Mouse (Mus musculus) lung, postnatal 14 days (tissue): ENCODE results near the gene Slc11a2.
"Not testable (repeated sequence)": the region's sequence is repeated elsewhere in the genome, so short reads cannot be mapped to it uniquely, and the experiment has no call there.

ENCODE experiments used
- DNase-seq: peaks from one replicate; pipeline ENCODE4 v3.0.0; 2021

Slc11a2 gene

DNA sequence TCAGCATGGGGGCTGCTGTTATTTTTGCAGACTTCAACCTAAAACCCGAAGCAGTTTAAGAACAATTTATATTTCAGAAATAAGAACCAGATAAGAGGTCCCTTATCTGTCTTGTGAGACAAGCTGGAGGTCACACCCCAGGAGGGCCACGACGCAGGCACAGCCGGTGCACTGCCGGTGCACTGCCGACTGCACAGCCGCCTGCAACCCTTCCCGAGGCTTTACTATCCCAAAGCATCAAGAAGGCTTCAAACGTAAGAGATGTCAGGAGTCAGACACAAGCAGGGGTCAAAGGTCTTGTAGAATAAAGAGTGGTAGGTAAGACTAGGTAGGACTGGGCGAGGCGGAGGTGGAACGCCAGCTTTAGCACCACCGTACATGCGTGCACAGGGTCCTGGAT is 22.5 kb downstream of the Slc11a2 start:
- DNase-seq, result no peak

DNA sequence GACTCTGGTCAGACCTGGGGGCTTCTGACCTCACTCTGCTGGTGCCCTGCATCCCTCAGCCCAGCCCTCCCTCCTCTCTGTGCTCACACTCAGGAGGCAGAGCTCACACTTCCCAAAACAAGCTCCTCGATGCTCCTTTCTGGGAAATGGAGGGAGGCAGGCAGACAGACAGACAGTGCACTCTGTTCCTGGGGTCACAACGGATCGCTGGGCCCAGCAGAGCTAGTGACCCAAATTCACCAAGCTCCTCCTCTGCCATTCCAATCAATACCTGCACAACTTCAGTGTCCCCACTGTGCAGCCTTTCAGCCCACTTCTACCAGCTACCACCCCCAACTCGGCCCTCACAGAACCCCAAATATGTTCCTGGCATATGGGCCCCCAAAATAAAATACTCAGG is 23.1 kb downstream of the Slc11a2 start:
- no peak for DNase-seq

DNA sequence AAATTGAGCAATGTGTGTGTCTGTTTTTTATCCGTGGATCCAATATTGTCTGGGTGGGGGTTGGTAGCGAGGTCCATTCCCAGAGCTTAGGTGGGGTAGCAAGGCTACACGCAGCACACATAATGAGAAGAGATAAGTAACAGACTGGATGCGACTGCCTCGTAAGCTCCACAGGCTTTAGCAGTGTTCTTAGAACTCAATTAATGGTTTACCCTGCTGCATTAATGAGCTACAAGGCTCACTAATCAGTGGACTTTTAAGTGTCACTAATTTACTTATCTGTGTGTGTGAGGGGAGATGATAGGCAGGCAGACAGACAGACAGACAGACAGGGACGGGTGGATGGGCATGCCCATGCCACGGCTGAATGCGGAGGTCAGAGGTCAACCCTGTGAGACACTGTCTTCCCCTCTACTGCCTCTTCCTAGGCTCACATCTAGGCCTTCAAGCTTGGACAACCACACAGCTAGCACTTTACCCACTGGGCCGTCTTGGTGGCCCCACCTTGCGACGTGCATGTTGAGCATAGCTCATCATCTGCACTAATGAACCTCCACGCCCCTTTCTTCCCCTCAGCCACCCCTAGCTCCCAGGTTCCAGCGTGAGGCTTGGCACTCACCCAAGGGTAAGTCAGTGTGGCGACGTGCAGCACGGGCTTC is 24.2 kb downstream of the Slc11a2 start:
- DNase-seq, result no peak

DNA sequence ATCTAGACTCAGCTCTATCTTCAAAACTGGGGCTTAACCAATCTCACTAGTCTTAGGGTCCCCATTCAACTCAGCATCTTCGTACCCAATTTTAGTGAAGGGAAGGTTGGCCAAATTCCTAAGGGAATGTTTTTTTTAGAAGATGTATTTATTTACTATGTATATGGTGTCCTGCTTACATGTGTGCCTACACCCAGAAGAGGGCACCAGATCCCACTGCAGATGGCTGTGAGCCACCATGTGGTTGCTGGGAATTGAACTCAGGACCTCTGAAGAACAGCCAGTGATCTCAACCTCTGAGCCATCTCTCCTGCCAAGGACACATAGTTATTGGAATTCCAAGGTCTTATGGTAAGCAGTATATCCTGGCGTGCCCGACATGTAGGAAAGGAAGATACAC is 29.3 kb downstream of the Slc11a2 start:
- DNase-seq, result no peak

DNA sequence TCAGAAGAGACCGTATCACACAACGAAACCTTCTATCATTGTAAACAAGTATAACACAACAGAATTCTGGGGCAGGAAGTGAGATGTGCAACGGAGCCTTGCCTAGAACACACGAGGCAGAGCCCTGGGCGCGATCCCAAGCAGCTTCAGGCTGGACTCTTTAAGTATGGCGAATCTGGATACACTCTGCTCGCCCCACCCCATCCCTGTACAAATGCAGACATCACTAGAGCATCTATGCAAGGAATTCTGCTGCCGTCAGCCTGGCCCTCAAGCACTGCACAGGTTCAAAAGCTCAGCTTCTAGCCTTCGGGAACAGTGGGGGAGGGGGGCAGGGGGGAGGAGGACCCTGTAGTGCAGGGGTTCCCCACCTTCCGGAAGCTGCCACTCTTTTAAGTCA is 31.9 kb downstream of the Slc11a2 start:
- no peak for DNase-seq

DNA sequence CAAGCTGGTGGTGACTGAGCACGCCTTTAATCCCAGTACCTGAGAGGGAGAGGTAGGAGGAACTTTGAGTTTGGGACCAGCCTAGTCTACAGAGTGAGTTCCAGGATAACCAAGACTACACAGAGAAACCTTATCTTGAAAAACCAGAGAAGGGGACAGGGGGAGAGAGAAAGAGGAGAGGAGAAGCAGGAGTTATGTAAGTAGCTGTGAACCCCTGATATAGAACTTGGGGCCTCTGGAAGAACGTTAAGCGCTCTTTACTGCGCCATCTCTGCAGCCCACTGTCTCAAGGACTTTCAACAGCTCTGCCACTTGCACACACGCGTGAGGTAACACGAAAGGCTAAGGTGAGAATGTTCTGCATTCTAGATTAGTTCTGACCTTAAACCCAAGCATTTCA is 33.3 kb downstream of the Slc11a2 start:
- no peak for DNase-seq

DNA sequence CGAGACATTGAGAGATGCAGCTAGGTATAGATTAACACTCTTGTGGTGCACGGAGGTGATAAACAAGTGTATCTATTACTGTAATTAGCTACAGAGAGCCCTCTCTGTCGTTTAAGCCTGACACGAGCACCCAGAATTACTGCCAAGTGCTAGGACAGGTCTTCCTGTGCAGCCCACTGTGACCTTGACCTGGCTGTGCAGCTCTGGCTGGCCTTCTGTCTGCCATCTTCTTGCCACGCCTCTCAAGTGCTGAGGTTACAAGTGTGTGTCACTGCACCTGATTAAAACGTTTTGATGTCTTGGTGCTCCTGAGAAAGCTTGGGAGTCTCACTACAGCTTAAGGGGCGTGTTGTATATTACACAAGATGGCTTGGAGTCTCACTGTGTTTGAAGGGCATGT is 33.8 kb downstream of the Slc11a2 start:
- no peak for DNase-seq

DNA sequence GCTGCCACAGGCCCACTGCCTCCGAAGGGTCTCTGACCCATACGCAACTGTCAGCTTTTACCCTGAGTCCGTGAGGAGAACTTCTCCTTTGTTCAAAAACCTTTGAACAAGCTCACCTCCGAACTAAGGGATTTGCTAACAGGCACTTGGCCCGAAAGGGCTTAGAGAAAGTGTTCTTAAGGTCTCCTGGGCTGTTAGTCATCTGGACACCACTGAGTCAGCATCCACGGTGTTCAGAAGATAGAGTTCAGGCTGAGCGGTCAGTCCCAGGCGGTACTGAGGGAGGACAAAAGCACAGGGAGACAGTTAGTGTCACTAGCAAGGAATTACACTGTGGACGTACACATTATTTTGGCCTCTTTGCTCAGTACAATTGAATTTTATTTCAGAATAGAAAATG is 36.0 kb downstream of the Slc11a2 start:
- DNase-seq, result no peak

DNA sequence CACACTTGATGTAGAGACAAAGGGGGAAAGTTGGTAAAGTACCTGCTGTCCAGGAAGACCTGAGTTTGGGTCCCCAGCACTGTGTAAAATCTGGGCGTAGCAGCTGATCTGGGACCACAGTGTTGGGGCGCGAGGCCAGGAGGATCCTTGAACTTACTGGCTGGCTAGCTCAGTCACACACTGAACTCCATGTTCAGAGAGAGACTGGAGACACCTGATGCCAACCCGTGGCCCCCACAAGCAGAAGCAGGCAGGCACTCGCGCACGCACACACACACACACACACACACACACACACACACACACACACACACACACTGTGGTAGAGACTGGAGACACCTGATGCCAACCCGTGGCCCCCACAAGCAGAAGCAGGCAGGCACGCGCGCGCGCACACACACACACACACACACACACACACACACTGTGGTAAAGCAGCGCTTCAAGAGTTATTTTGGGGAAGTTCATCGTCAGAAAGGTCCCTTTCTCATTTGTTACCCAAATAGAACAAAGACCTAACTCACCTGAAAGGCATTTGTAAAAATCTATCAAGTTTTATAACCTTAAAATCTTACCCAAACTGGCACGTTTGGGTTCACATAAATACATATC is 36.5 kb downstream of the Slc11a2 start:
- no peak for DNase-seq

DNA sequence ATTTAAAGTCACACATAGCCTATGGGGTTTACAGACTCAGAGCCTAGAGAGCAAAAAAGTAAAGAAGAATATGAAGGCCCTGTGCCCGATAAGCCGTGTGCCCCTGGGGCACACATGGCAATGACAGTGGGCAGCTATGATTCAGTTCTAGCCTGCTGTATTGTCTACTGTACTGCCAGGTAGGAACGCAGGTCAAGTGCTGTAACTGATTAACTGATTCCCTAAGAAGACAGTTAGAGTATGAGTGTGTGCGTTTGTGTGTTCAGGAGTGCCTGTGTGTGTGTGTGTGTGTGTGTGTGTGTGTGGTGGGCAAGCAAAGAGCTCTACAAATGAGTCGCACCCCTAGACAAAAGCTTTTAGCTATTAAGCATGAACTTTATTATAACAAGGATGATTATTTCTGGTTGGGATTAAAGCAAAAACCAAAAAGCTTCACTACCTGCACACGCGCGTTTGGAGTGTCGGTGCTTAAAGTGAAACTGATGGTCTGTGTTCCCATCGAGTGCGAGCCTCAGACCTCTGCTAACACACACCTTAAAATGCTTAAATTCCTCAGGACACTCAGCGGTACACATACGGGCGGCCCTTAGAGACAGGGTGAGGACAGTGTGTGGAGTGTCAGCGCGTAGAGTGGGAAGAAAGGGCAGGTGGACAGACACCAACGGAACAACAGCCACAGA is 37.2 kb downstream of the Slc11a2 start:
- DNase-seq, result no peak

DNA sequence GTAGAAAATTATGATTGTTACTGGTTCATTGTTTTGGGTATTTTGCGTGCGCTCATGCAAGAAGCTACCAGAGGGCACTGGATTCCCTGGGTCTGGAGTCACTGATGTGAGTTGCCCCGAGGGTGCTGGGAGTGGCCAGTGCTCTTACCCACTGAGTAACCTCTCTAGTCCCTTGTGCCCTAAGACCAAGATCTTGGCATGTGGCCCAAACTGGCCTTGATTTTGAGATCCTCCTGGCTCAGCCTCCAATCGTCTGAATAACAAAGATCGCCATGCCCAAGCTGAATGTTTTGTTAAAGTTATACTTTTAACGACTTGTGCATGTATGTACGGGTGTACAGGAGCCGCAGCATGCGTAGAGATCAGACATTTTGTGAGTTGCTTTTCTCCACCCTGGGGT is 39.2 kb downstream of the Slc11a2 start:
- DNase-seq, result no peak

DNA sequence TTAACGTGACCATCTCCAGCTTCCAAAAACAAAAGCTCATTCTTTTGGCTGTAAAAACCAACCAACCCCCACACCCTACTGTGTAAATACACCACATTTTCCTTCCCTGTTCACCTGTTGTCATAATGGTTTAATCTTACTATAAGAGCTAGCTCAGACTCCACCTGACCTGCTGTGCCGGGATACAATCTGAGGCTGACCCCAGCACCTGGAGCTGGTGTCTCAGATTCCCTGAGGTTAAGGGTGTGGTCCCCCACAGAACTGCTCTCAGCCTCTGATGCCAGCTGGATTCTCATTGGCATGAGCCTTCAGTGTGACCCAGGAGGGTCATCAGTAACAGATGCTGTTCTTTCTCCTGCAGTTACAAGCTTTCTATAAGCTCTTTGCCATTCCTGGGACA is 44.8 kb downstream of the Slc11a2 start:
- DNase-seq, result no peak

DNA sequence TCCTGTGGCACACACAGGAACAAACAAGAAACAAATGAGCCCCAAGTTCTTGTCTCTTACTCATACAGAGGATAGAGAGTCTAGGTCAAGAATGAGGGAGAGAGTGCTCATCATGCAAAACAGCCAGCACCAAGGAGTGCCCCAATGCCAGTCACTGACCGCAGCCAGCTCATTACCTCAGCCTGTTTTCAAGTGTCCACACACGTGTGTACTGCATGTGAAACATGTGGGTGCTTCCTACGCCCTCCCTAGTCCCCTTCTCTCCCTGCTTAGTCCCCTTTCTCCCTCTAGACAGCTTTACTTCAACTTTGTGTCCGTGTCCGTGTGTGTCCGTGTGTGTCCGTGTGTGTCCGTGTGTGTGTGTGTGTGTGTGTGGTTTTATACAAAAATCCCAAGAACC is 45.2 kb downstream of the Slc11a2 start:
- no peak for DNase-seq

DNA sequence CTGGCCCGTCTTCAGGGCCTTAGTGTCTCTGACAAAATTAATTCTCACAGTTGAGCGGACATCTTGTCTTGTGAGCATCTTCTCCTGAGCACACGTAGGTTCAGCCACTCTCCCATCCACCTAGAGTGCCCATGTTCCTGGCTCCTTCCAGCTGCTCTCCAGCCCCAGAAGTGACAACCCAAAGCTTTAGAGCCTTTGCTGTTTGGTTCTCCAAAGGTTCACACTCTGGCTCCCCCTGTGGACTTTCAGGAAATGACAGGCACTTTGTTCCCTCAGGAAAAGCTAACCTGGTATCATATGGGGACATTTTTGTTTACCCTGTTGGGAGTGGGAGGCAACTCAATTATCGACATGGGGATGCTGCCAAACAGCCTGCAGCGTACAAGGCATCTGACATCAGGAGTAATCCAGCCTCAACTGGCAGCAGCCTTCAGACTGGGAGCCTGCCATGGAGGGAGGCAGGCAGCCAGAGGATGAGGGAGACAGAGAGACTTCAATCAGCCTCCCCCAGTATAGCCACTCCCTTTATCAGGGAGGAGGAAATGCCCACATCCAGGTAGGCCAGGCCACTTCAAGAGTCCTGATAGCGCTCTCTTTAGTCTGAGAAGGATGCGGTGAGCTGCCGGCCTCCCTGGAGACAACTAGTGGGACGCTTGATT is 46.9 kb downstream of the Slc11a2 start:
- DNase-seq, result not testable (repeated sequence)

DNA sequence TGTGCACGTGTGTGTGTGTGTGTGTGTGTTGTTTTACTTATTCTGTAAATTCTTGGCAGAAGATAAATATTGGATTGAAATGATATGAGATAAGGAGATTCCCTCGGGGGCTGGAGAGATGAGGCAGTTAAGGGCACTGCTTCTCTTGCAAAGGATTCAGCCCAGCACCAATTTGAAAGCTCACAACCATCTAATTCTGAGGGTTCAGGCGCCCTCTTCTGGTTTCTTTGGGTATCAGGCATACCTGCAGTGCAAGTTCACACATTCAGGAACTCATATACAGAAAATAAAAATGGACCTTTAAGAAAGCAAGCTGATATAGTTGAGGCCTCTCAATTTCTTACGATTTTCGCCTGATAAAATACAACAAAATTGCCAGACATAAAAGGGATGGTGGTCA is 49.8 kb downstream of the Slc11a2 start:
- DNase-seq, result peak; percentile 79

DNA sequence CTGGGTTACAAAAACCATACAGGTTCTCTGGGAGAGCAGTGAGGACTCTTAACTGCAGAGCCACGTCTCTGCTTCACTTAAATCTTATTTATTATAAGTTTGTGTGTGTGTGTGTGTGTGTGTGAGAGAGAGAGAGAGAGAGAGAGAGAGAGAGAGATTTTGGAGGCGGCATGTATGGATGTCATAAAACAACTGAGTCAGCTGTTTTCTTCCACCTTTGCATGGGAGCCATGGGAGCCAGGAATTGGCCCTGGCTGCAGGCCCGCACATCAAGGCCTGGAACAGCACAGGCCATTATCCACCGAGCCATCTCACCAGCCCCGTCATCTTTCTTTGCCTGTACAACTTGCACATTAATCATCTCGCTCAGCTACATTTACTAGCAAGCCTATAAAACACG is 57.8 kb downstream of the Slc11a2 start:
- no peak for DNase-seq

DNA sequence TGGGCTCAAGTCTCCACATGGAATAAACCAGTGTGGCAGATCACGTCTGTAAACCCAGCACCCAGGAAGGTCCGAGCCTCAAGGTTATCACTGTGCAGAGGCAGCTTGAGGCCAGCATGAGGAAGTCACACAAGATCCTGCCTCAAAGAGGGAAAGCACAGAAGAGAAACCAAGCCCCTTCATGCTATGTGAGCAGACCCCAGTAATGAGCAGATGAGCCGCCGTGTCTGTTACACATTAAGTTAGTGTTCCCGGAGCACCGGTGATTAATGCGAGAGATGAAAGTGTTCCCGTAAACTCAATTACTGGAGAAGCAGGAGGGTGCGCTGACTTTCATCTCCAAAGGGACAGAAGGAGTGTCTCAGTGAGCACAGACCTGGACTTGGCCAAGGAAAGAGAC is 58.9 kb downstream of the Slc11a2 start:
- not testable (repeated sequence) for DNase-seq

DNA sequence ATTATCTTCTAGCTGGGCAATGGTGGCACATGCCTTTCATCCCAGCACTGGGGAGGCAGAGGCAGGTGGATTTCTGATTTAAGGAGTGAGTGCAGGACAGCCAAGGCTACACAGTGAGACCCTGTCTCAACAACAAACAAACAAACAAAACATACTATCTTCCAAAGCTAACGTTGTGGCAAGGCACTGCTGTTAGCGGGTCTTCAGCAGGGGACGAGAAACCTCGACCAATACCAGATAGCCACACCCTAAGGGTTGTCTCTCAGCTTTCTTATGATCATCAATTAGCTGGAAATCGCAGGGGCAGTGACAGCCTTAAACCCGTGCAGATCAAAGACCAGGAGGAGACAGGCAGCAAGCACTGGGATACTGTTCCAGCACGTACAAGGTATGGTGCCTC is 60.6 kb downstream of the Slc11a2 start, which contains the start of gene Higd1c:
Gene Higd1c, plus strand, starts transcription at position 301 of the 400 bp plus-strand sequence.
- no peak for DNase-seq

DNA sequence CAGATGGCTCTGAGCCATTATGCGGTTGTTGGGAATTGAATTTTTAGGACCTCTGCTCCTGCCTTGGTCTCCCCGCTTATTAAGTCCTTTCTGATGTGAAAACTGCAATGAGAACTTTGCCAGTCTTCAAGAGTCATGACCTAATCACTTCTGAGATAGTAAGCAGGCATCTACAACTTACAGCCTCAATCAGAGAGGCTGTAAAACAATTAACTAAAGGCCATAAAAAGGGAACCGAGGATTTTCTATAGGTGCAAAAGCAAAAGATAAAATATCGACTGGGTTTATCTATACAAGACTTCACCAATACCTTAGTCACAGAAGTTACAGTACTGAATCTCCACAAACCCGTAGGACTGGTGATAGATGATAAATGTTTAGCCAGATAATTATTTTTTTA is 69.0 kb downstream of the Slc11a2 start:
- no peak for DNase-seq

DNA sequence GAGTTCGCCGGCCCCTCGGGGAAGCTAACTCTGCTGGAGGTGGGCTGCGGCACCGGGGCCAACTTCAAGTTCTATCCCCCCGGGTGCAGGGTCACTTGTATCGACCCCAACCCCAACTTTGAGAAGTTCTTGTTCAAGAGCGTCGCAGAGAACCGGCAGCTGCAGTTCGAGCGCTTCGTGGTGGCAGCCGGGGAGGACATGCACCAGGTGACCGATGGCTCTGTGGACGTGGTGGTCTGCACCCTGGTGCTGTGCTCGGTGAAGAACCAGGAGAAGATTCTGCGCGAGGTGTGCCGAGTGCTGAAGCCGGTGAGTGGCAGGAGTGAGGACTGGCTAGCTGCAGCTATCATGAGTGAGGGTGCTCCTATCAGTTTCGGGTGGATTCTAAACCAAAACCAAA is 71.5 kb downstream of the Slc11a2 start:
- DNase-seq, result not testable (repeated sequence)

DNA sequence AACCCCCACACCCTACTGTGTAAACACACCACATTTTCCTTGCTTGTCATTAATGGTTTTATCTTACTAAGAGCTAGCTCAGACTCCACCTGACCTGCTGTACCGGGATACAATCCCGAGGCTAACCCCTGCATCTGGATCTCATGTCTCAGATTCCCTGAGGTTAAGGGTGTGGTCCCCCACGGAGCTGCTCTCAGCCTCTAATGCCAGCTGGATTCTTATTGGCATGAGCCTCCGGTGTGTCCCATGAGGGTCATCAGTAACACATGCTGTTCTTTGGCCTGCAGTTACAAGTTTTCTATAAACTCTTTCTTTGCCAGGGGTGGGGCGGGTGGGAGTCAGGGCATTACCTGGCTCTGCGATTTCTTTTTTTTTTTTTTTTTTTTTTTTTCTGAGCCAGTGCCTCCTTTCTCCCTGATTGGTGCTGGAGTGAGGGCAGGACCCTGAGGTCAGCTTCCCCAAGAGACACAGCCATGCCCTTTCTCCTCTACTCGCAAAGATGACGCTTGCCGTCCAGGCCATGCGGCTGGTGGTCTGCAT is 72.1 kb downstream of the Slc11a2 start, which contains the start of the genes Methig1 and Mettl7a2:
Gene Methig1, plus strand, starts transcription at position 439 of the 540 bp plus-strand sequence.
Gene Mettl7a2, plus strand, starts transcription at position 490 of the 540 bp plus-strand sequence.
- no peak for DNase-seq

DNA sequence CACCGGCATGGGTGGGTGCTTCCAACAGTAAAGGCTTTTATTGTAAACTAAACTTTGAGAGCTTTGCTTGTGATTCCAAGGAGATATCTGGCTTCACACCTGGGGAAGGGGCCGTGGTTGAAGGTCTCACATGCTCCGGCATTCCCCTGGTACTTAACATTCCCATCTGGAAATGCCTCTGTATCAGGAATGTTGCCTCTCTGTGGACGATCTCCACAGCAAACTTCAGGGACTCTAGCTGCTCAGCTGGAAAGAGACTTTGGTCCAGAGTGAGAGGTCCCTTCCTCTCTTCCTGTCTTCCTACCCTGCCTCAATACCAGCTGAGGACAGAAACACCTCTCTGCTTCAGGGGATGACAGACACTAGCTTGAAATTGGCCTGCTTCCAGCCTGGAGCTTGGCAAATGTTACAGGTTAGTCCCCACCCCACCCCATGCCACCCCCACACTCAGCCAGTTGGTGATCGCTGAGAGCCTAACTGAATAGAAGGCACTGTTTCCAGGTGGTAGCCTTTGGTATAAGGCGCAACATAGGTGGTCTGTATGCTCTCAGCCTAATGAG is 73.3 kb downstream of the Slc11a2 start:
- no peak for DNase-seq

DNA sequence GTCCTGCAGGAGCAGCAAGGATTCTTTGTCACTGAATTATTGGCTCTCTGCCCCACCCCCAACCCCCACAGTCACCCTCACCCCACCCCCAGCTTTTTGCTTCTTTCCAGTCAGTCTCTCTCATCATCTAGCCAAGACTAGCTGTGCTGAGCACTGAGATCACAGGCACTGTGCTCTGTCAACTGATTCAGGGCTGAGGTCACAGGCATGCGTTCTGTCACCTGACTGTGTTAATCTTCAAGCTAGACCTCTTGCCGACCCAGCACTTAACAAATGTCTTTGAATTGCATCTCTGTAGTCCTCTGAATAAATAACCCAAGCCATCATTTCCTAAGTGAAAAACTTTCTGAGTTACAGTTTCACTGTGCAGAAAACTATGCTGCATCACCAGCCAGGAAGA is 75.4 kb downstream of the Slc11a2 start:
- DNase-seq, result no peak
